Mouse (Mus musculus): Measurements from ENCODE around the gene H60b. TPM values are rescaled to one million over a fixed set of nuclear protein-coding genes. Genes with fewer than 3 reads are reported as not detected.
"Not testable (repeated sequence)": the region's sequence is repeated elsewhere in the genome, so short reads cannot be mapped to it uniquely, and the experiment has no call there.

The H60b gene
- total RNA-seq, 2 experiments from 2014 or later, result not detected

DNA sequence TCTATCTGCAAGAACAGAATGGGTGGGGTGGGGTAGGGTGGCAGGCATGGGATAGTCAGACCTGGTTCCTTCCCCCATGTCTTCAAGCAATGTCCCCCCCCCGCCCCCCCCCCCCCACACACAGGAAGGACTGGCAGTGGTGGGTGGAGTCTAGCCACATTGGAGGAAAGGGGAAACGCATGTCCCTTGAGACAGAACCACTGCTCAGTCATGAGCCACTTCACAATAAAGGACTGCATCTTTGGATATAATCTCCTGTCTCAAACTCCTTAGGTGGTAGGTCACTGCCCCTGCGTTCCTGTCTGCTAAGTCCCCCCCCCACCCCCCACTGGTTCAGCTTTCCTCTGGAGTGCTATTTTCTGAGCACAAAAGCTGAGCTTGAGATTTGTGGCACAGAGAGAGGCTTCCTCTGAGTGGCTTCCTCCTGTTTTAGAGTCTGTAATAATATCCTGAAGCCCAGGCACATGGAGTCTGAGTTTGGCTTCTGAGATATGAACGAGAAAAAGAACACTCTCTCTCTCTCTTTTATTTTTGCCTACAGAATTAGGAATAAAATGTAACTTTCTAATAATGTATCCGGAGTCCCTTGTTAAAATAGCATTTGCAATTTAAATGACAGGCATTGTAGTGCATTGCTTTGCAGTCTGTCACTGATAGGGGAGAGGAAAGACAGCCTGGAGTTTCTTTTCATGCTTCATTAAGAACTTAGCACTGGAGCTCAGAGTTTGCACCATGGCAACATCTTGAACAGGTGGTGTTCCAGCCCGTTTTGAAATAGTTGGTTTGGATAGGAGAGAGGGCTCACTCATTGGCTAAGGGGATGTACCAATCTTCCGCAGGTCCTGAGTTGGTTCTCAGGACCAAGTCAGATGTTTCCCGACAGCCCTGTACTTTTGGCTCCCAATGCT, 112.7 kb downstream of the H60b start:
- ATAC-seq (replicated peaks; ENCODE audit: low FRiP score, low TSS enrichment, poor library complexity, severe bottlenecking), result not testable (repeated sequence)

DNA sequence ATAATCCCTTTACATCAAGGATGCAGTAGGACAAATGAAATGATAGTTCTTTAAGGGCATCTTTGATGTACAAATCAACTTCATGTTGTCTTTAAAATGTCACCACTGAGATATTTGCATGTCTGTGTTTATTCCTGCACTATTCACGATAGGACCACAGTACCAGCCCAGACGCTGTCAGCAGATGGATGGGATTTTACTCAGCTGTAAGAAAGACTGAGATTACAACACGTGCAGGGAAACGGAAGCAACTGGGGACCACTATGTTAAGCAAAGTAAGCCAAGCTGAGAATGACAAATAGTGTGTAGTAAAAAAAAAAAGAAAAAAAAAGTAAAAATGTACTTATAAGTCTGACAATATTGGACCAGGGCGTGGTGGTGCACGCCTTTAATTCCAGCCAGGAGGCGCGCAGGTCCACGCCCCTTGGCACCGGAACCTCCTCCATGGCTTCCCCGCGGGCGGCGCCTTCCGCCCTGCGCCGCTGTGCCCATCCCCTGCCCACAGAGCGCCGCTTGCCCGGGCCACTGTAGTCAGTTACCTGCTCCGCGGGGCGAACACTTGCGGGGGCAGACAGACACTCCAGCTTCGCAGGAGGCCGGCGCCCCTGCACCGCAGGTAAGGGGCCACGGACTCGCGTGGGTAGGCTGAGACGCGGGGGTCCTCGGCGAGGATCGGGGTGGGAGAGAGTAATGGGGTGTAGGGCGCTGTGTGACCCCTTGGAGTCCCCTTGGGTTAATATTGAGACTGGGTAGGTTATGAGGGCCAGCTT, 114.7 kb downstream of the H60b start:
- not testable (repeated sequence) for ATAC-seq (replicated peaks; ENCODE audit: low FRiP score, low TSS enrichment, poor library complexity, severe bottlenecking)

DNA sequence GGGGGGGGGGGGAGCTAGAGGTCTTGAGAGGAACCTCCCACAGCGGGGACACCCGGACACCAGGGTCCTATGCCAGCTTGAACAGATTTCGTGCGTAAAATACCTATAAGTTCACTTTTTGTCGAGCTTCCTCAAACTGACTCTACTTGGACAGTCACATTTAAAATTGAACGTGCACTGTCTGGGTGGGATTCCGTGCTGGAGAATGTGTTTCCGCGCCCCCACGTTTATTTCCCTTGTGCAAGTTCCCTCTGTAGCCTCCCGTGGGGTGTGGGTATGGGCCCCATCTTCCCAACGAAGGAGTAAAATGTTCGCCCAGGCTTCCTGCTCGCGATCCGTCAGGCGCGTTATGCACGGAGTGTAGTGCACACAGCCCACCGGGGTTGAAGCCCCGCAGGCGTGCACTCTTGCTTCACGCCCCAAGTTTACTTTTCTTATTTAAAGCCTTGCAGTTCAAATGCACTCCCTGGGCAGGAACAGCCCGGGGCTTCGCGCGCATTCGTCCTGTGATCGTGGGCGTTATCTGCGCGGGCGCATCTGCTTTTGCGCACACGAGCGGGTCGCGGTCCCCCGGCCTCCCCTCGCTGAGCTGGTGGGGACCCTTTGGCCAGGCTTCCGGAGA, 115.4 kb downstream of the H60b start:
- no peak for ATAC-seq (replicated peaks; ENCODE audit: low FRiP score, low TSS enrichment, poor library complexity, severe bottlenecking)

DNA sequence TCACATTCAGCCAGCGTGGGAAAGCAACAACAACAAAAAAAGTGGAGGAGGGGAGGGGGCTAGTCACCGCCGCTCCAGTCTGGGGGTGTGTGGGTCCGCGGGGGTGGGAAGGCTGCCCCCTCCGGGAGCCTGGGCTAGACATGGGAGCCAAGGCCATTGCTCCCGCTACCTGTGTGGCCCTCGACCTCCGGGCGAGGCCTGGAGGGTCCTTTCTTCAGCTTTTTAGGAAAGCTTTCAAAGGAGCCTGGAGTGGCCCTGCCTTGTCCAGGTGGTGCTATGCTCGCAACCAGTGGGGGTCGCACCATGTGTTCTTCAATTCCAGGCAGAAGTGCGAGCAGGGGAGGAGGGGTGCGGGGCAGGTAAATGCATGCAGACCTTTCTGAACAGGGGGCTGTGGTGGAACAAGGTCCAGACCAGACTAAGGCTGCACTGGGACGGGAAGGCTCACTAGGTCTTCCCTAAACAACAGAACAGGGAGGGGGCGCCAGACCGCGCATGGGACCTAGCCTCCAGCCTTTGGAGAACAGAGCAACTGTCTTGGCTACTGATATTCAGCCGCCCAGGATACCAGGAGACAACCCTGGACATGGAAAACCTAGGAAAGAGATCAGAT, 116.2 kb downstream of the H60b start:
- no peak for ATAC-seq (replicated peaks; ENCODE audit: low FRiP score, low TSS enrichment, poor library complexity, severe bottlenecking)

DNA sequence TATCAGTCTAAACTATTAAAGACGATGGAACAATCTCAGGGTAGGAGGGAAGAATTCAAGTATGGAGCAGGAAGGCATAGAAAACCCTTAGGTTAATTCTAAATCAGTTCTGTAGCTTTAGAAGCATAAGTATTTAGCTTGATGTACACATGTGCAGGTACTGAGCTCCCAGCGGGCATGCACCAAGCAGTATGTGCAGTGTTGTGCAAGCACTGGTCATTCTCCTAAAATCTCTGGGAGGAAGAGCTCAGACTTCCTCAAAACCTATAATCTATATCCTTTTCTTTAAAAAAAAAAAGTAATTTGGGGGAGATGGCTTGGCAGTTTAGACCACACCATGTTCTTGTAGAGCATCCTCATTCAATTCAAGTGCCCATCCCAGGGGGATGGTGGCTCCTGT, 120.1 kb downstream of the H60b start:
- not testable (repeated sequence) for ATAC-seq (replicated peaks; ENCODE audit: low FRiP score, low TSS enrichment, poor library complexity, severe bottlenecking)

DNA sequence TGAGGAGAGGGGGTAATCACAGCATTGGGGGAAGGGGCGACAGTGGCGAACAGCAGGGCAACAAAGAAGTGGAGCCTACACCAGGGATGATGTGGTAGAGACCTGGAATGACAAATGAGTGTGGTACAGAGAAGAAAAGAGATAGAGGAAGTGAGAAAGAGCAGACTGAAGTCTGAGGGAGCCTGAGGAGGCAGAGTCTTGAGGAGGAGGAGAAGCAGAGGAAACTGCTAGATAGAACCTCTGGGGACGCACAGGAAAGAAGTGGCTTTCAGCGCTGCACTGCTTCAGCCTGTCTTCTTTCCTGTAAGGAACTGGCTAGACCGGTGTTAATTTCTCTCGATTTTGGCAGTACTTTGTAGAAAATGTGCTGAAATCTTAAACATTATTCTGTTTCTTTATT, 124.4 kb downstream of the H60b start:
- no peak for ATAC-seq (replicated peaks; ENCODE audit: low FRiP score, low TSS enrichment, poor library complexity, severe bottlenecking)

DNA sequence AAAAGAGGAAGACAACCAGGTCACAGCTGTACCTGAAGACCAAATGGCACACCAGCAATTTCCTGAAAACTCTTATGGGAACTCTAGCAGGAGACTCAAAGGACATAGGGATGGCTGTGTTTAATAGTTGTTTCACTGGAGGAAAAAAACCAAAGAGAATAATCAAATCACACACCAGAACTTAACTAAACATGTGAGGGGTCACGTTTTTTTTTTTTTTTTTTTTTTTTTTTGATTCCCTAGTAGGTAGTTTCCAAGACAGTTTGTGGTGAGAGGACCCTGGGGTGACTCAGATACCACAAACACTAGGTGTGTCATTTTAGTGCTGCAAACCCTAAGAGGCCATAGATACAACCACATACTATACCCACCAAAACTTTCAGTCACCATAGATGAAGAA, 137.3 kb downstream of the H60b start:
- ATAC-seq (replicated peaks; ENCODE audit: low FRiP score, low TSS enrichment, poor library complexity, severe bottlenecking), result no peak

DNA sequence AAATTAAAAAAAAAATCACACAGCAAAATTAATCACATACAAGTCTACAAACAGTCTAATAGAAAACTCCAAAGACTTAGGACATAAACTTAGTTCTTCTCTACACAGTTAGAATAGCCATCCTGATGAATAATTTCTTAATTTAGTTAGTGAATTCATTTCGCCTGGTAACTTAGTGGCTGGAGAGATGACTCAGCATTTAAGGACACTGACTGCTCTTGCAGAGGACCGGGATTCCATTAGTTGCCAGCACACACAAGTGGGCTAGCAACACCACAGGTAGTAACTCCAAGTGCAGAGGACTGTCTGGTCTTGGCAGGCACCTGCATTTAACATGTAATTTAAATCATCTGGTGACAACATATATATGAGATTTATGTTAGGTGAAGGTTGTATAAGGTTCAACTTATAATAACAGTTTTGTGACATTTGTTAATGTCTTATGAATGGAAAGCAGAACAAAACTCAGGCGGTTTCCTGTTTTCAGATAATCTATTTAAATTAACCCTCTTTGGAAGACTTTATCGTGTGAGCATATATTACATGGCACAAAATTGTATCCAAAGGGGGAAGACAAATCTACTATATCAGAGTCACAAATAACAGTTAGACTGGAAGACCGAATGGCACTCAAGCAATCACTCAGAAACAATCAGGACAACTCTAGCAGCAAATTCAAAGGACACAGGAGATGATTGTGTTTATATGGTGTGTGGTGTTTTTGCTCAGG, 138.8 kb downstream of the H60b start:
- ATAC-seq (replicated peaks; ENCODE audit: low FRiP score, low TSS enrichment, poor library complexity, severe bottlenecking), result no peak

DNA sequence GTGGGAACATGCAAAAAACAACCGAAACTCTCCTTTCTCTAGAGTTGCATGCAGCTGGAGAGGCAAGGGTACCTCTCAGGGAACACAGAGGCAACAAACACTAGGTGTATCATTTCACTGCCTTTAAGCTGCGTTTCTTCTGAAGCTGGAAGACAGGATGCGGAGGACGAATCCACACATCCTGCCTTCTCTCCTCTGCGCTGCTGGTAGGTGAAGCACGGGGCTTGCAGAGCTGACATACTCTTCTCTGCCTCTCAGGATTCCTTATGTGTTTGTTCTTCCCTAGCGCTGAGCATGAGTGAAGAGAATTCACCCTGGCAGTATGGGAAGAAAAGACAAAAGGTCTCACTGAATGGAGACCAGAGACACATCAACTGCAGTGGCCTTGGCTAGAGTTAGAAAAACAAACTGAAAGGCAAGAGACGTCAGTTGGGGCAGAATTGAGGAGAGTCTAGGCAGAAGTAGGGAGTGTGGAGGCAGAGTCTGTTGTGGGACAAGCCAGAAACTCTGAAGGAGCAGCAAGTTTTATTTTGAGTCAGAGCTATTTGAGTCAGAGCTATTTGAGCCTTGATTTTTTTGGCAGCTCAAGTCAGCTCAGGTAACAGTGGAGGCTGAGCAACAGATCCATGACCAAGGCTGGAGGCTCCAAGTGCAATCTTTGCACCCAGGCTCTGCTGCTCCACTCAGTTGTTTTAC, 139.5 kb downstream of the H60b start:
- no peak for ATAC-seq (replicated peaks; ENCODE audit: low FRiP score, low TSS enrichment, poor library complexity, severe bottlenecking)

DNA sequence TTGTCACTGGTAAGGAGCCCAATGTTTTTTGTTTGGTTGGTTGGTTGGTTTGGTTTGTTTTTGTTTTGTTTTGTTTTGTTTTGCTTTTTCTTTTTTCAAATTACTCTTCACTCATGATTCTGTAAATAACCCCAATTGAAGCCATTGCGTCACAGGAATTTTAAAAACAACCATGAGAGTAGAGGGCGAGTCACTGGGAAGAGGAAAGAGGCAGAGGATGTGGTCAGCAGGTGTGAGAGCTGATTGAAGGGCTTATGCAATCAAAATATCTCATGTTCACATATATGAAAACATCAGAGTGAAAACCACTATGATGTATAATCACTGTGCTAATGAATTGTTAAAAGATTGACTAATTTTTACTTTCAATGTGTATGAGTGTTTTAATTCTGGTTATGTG, 140.9 kb downstream of the H60b start:
- ATAC-seq (replicated peaks; ENCODE audit: low FRiP score, low TSS enrichment, poor library complexity, severe bottlenecking), result no peak

DNA sequence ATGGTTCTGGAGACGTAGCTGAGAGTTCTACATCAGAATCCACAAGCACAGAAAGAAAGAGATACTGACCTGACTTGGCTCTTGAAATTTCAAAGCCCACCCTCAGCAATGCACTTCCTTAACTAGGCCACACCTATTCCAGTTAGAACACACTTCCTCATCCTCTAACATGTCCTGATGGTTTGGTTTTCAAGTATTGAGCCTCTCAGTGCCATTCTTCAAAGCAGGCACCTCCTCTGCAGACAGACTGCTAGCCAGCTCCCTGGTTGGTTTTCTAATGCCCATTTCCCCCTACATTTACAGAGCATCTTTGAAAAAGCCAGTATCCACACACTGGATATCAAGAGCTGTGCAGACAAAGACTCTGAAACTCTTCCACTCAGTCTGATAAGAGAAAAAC, 143.3 kb downstream of the H60b start:
- ATAC-seq (replicated peaks; ENCODE audit: low FRiP score, low TSS enrichment, poor library complexity, severe bottlenecking), result no peak

DNA sequence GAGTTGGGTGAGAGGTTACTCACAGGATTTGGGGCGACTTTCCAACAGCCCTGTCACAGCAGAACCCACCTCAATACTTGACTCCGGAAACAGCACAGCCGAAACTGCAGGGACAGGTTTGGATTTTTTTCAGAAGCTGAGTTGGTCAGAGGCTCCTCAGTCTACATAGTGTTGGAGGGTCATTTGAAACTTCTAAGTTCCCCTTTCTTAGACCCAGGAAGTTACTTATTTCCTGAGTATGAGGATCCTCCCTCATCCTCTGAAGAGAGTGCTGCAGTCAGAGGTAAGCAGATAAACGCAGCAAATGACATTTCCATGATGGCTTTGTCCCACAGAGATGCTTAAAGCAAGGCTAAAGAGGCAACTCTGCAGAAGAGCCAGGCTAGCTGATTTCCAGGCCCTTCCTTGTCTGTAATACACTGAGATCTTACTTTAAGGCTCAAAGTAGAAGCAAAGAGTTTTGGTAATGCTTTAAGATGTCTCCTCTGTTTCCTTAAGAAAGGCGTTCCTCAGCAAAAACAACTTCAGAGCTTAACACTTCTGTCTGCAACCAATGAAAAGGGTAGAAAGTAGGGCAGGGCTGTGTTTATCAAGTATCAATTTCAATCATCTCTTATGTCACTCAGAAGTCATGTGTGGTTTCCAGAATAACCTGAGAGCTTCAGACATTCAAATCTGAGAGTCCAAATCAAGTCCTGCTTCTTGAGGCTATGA, 144.1 kb downstream of the H60b start:
- ATAC-seq (replicated peaks; ENCODE audit: low FRiP score, low TSS enrichment, poor library complexity, severe bottlenecking), result no peak

DNA sequence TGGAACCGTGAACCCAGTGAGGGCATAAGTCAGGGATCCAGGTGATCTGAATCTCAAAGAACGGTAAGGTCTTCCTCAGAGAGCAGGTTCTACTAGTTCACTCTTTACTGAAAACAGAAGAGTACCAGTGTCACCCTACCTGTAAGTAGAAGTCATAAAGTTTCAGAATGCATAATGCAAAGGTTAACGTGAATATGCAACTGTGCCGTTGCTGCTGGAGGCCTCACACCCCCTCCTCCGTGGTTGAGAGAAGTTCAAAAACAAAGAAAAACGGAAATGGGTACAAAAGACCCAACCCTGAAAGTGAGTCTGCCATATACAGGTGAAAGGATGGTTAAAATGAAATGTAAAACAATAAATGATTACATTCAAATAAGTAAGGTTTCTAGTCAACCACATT, 145.3 kb downstream of the H60b start:
- ATAC-seq (replicated peaks; ENCODE audit: low FRiP score, low TSS enrichment, poor library complexity, severe bottlenecking), result no peak

DNA sequence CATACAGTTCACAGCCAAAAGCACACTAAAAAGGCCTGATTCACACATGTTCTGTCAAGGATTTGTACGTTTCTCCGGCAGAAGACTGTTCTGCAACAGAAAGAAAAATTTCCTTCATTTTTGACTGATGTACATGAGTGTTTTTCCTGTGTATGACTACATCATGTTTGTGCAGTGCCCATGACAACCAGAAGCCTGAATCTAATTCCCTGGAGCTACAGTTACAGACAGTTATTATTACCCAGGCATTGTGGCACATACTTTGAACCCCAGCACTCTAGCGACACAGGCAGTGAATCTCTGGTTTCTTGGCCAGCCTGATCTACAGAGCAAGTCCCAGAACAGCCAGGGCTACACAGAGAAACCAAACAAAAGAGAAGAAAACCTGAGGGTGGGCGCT, 147.4 kb downstream of the H60b start:
- no peak for ATAC-seq (replicated peaks; ENCODE audit: low FRiP score, low TSS enrichment, poor library complexity, severe bottlenecking)

DNA sequence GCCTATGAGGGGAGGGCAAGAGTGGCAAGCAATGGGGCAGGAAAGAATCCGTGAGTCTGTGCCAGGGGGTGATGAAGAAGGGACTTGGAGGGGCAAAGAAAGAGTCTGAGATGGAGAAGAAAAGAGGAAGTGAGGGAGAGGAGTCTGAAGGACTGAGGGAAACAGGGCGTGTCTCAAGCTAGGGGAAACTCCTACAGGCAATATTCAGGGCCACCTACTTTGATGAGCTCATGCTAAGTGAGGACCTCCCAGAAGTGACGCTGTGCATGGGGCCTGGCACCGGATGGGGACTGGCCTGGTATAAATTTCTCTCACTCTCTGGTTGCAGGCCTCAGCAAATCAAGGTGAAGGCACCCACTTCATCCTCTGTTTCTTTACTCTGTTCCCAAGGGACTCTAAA, 148.1 kb downstream of the H60b start:
- no peak for ATAC-seq (replicated peaks; ENCODE audit: low FRiP score, low TSS enrichment, poor library complexity, severe bottlenecking)

DNA sequence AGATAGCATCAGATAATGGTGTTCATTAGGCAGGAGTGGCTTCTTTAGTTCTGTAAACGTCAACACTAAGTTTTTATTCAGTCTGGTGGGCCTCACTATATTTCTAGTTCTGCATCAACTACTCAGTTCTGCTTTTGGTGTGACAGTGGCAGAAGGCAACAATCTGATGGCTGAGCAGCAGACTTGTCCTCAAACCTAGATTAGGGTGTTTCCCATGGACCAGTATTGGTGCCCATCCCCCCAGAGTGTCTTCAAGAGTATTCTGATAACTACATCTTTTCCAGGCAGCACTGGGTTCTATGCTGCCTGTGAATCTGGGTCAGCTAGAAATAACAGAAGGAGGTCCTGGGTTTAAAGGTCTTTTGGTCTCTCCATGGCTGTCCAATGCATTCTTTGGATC, 149.8 kb downstream of the H60b start:
- ATAC-seq (replicated peaks; ENCODE audit: low FRiP score, low TSS enrichment, poor library complexity, severe bottlenecking), result no peak

DNA sequence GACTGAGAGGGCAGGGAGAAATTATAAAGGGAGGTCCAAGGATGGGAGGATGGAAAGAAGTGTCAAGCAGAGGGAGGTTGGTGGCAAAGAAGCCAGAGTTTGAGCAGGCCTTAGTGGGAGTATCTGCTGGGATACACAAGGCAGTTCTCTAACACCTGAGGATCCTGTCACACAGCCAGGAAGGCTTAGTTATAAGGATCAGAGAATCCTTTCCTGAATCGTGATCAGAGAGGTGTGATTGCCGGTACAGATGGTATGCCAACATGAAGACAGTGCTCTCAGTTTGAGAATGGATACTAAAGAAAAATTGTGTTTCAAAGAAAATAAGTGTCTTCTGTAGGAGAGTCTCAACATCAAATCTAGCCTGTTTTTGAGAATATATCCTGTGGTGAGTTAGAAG, 164.5 kb downstream of the H60b start:
- no peak for ATAC-seq (replicated peaks; ENCODE audit: low FRiP score, low TSS enrichment, poor library complexity, severe bottlenecking)

Data from megakaryocyte-erythroid progenitor cell, adult 5-6 weeks (primary cell).